Mouse (Mus musculus) intestine, postnatal 0 days (tissue): Measurements from ENCODE around the gene Rmdn2. TPM values are rescaled to one million over a fixed set of nuclear protein-coding genes. Genes with fewer than 3 reads are reported as not detected.

Experiments used
- ATAC-seq: fragments of 200-750 bp; cut with Nextera tagmentation; 2 replicates; pipeline ENCODE4 v1.8.0; 2017; ENCODE audit warnings: mild to moderate bottlenecking, moderate TSS enrichment, moderate library complexity
- H3K27ac ChIP-seq: fragments of 300-500 bp; sonication (generic); 2 replicates; pipeline ENCODE4 v1.5.1; 2014; ENCODE audit warnings: mild to moderate bottlenecking, low read depth, low read length, moderate library complexity
- H3K27me3 ChIP-seq: fragments of 300-500 bp; sonication (generic); replicated peaks from 2 replicates; pipeline ENCODE4 v1.6.1; 2014; ENCODE audit warnings: low read length, mixed read lengths; ENCODE audit not compliant: control insufficient read depth, insufficient read depth
- H3K36me3 ChIP-seq: fragments of 300-500 bp; sonication (generic); 2 replicates; pipeline ENCODE4 v1.6.1; 2014; ENCODE audit warnings: mild to moderate bottlenecking, moderate library complexity; ENCODE audit not compliant: control insufficient read depth, insufficient read depth
- H3K4me1 ChIP-seq: fragments of 300-500 bp; sonication (generic); replicated peaks from 2 replicates; pipeline ENCODE4 v1.6.1; 2014; ENCODE audit warnings: antibody characterized with exemption, low read length, mixed read lengths; ENCODE audit not compliant: control insufficient read depth, insufficient read depth
- H3K4me2 ChIP-seq: fragments of 300-500 bp; sonication (generic); replicated peaks from 2 replicates; pipeline ENCODE4 v1.6.1; 2014; ENCODE audit warnings: low read depth, mild to moderate bottlenecking, moderate library complexity
- H3K4me3 ChIP-seq: fragments of 300-500 bp; sonication (generic); 2 replicates; pipeline ENCODE4 v1.5.1; 2014; ENCODE audit warnings: low read depth, low read length
- H3K9ac ChIP-seq: fragments of 300-500 bp; sonication (generic); 2 replicates; pipeline ENCODE4 v1.6.1; 2014; ENCODE audit warnings: mild to moderate bottlenecking, low read depth, low read length
- H3K9me3 ChIP-seq: fragments of 300-500 bp; sonication (generic); 2 replicates; pipeline ENCODE4 v1.6.1; 2016; ENCODE audit warnings: mixed run types; ENCODE audit not compliant: control insufficient read depth
- CTCF ChIP-seq: sonication (generic); IDR thresholded peaks from 2 replicates; pipeline ENCODE4 v1.5.1; 2016; ENCODE audit warnings: low read depth, mild to moderate bottlenecking, control low read depth, antibody characterized with exemption, moderate library complexity
- WGBS: fragments of 180-500 bp; shearing (Covaris S2); extraction: QIAGEN DNeasy Blood & Tissue Kit; methylation state at CpG from one replicate; pipeline ENCODE4 v1.1.7; 2014; 5-methylcytosine and 5-hydroxymethylcytosine counted together
- polyA plus RNA-seq: library from polyadenylated mRNA; unstranded; fragments of >200 nt; fragmentation: Nextera tagmentation; extraction: Ambion mirVana; gene quantifications from 2 replicates; pipeline ENCODE4 v1.2.1, GENCODE M21; 2015

Gene Rmdn2
- polyA plus RNA-seq, 1 experiment from 2014 or later: 13.4 TPM

DNA sequence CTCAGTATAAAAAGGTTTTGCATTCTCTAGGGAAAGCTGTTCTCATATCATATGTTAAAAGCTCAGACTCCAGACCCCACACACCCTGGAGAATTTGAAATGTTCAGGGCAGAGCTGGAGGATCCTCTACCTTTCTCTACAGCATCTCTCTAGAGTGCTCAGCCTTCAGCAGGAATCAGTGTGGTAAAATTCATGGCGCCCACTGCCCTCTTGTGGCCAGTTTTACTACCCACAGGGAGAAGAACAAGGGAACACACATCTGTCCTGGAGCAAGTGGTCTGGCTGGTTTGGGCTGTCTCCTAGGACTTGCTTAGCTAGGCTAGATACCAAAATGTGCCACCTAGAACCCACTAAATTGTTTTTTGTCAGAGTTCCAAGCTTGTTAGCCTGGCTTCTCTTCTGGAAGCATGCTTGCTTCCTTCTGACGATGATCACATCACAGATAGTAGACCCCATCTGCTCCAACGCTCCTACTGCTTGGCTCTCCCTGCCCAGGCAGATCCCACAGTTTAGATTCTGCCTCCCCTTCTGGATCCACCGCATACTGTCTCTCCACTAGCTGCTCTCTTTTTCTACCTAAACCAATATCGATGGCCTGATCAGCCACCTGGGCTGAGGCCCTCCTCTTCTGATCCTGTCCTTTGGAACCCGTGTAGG, 31.3 kb upstream of the Rmdn2 start:
- Histone ChIP-seq H3K4me1 (no peaks in the 10 kb centered on the region), H3K4me2 (no peak overlapping the region), H3K4me3 (no peak overlapping the region), H3K9me3 (no peaks in the 10 kb centered on the region), H3K9ac (no peak overlapping the region), H3K36me3 (no peaks in the 10 kb centered on the region), H3K27me3 (no peaks in the 10 kb centered on the region), H3K27ac (no peak overlapping the region)
- peak; percentile 95 for TF ChIP-seq CTCF
- 61% methylated on average over 6 of the region's 6 CpGs for WGBS
- ATAC-seq: 0 out of 2 replicates have a peak, but pooled peaks have one; percentile 59

DNA sequence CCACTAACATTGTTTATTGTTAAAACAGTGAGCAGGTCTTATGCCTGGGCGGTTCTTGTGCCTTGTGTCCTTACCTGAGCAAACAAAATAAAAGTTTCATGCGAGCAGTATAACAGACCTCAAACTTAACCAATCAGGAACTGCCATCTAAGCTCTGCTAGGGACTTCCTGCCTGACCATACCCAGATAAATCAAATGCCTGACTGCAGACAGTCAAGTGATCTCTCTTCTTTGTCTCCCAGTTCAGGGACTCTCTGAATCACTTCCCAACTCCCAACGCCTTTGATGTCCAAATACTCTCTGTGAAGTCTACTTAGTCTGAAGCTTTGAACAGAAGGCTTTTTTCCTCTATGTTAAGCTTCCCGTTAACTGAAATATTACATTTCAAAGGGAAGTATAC, 28.2 kb upstream of the Rmdn2 start:
- no peak overlapping the region for H3K9ac ChIP-seq
- 46% methylated on average over 4 of the region's 4 CpGs for WGBS
- no peaks in the 10 kb centered on the region for H3K36me3 ChIP-seq
- TF ChIP-seq CTCF: no peak
- H3K4me1 ChIP-seq: no peaks in the 10 kb centered on the region
- no peak overlapping the region for H3K27ac ChIP-seq
- H3K4me2 ChIP-seq: no peak overlapping the region
- H3K4me3 ChIP-seq: no peak overlapping the region
- ATAC-seq: no peak
- no peaks in the 10 kb centered on the region for H3K27me3 ChIP-seq
- no peaks in the 10 kb centered on the region for H3K9me3 ChIP-seq

DNA sequence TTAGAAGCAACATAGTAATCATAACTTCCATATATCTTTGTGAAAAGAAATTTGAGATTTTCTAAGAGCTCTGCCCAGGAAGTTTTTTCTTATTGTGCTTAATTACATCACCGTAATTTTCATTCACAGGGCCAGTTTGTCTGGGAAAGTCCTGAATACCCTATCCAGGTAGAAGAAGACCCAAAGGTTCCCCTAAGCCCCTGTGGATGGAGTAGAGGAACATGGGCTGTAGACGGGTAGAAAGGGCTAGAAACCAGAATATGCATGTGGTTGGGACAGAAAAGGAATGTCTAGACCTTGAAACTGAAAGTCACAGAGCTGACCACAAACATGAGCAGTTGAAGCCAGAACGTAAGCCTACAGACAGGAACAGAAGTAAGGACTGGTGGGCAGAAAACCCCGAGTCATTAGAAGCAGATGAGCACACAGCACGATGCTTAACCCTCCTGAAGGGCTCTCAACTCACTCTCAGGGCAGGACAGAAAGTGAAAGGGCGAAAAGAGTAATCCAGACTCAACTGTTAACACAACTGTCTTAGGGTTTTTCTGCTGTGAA, 27.3 kb upstream of the Rmdn2 start:
- Histone ChIP-seq H3K36me3 (no peaks in the 10 kb centered on the region), H3K27me3 (no peaks in the 10 kb centered on the region), H3K27ac (no peak overlapping the region), H3K4me3 (no peak overlapping the region), H3K9ac (no peak overlapping the region), H3K9me3 (no peaks in the 10 kb centered on the region), H3K4me1 (no peaks in the 10 kb centered on the region), H3K4me2 (no peak overlapping the region)
- 69% methylated on average over 6 of the region's 6 CpGs for WGBS
- ATAC-seq: no peak
- TF ChIP-seq CTCF: no peak

DNA sequence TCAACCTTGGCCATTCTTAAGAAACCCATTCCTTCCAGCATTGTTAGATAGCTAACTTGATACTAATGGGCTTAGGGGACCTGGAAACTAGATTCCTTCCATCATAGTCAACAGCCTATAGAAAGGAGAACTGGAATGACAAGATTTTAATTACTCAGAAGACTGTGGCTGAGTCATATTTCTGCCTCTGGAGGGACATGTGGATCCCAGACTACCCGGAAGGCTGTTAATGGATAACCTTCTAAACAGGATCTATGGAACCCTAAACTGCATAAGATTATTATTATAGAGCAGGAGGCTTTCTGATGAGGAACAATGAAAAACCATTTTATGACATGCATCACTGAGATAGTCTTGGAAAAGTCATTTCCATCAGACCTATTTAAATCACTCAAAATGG, 21.8 kb upstream of the Rmdn2 start:
- H3K9me3 ChIP-seq: no peaks in the 10 kb centered on the region
- H3K4me2 ChIP-seq: no peak overlapping the region
- no peaks in the 10 kb centered on the region for H3K36me3 ChIP-seq
- H3K9ac ChIP-seq: no peak overlapping the region
- no peak overlapping the region for H3K27ac ChIP-seq
- ATAC-seq: no peak
- no peak for TF ChIP-seq CTCF
- H3K4me3 ChIP-seq: no peak overlapping the region
- no peaks in the 10 kb centered on the region for H3K27me3 ChIP-seq
- H3K4me1 ChIP-seq: no peaks in the 10 kb centered on the region
- WGBS: 38% methylated on average over 1 of the region's 1 CpGs

DNA sequence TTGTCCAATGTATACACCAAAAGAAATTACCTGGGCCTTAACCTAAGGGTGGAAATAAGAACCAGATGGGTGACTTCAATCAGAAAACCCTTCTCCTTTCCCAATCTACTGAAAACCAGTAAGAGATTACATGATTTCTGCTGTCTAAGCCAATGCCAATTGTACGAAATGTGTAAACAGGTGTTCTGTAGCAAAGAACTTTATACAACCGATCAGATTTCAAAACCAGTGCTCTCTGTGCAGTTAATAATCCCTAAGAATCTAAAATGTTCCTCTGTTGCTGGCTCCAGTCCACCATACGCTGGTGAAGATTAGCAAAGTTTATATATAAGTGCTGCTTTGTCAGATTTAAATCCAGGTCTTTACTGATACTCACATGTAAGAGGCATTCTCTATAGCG, 15.7 kb upstream of the Rmdn2 start:
- no peak for ATAC-seq
- 0 out of 2 replicates have a peak, but pooled peaks cover 3% of the 10 kb centered on the region for H3K4me1 ChIP-seq
- no peak overlapping the region for H3K4me3 ChIP-seq
- H3K27me3 ChIP-seq: no peaks in the 10 kb centered on the region
- H3K9ac ChIP-seq: no peak overlapping the region
- H3K27ac ChIP-seq: no peak overlapping the region
- no peaks in the 10 kb centered on the region for H3K36me3 ChIP-seq
- 69% methylated on average over 4 of the region's 4 CpGs for WGBS
- H3K9me3 ChIP-seq: no peaks in the 10 kb centered on the region
- H3K4me2 ChIP-seq: no peak overlapping the region
- TF ChIP-seq CTCF: no peak

DNA sequence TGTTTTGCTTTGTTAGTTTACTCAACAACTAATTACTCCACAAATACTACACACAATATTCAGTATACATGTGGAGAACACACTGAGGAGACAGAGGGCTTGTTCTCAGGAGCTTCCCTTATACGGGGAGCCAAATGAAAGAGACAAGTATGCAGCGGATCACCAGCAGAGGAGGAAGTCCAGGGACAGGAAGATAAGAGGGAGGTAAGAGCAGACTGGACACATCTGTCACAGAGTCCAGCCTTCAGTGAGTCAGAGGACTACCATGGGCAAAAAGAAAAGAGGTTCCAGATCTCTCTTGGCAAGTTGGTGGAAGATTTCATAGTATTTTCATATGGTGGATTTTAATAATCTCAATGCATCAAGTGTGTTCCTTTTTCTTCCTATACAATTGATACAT, 13.5 kb upstream of the Rmdn2 start:
- Histone ChIP-seq H3K36me3 (no peaks in the 10 kb centered on the region), H3K9me3 (no peaks in the 10 kb centered on the region), H3K27ac (no peak overlapping the region), H3K4me1 (peaks cover 3% of the 10 kb centered on the region; the same call in 1 of the 2 replicates), H3K4me2 (no peak overlapping the region), H3K4me3 (no peak overlapping the region), H3K9ac (no peak overlapping the region), H3K27me3 (no peaks in the 10 kb centered on the region)
- no peak for TF ChIP-seq CTCF
- ATAC-seq: peak; percentile 76
- WGBS: 9% methylated on average over 2 of the region's 2 CpGs
